Mouse (Mus musculus): ENCODE measurements at regions not wholly inside any gene's neighbourhood (a gene's known extent, or its start where the extent isn't known, plus 50 kb on each side); places are given as distances from the start of the nearest gene placed in this dataset.
A peak's percentile ranks its signal among the peaks of the same experiment; 100 is the strongest.

DNA sequence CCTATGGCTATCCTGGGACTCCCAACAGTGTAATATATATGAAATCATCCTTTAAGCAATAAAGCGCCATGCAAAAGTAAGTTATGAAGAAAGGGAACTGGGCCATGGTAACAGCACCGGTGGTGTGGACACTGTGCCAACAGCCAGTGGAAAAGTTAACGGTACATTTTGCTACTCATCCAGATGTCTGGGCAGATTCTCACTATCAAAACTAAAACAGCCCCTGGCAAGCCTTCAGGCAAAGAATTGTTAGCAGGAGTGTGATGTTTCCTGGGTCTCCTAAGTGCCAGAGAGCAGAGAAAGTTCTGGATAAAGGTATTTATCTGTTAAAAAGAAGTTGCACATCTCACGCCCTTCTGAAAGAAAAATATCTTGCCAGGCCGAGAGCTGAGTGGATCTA is 198.0 kb upstream of the Hnrnpa3 start:
- intact Hi-C loops (cut with DNase I) = no loop called here
- DNase-seq (ENCODE audit: low spot score) = no peak

DNA sequence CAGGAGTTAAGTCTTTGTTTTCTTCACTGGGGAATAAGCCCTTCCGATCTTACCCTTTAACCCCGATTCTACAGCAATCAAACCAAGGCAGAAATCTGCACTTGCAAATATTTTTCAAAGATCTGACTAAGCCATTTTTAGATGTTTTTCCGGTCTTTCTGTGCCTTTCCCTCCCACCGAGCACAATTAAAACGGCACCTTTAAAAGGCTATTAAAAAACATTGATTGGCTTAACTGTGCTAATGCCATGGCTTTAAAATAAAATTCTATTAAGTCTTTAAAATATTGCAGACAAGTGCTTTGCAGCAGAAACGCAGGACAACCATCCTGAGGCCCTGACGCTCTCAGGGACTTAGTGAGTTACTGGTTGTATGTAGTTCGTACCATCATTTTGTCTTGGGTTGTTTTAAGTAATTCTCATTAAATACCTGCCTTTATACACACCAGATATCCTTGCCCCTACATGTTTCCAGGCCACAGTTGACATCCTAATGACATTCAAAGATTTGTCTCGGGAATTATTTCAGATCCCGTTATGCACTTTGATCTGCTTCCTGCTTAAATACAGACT is 197.6 kb upstream of the Hnrnpa3 start:
- DNase-seq (ENCODE audit: low spot score) = no peak
- intact Hi-C loops (cut with DNase I) = no loop called here

GRCm38 (mm10) chr2:75462030-75462671 is 196.9 kb upstream of the Hnrnpa3 start:
- intact Hi-C loops (cut with DNase I) = no loop called here

GRCm38 (mm10) chr2:75463091-75463490 is 196.0 kb upstream of the Hnrnpa3 start:
- DNase-seq (ENCODE audit: low spot score) = no peak
- intact Hi-C loops (cut with DNase I) = no loop called here

More at GRCm38 (mm10) chr2:75462030-75462671, 196.9 kb upstream of the Hnrnpa3 start:
- no peak for DNase-seq (ENCODE audit: low spot score)

- intact Hi-C loops (cut with DNase I) = no loop called here
- no peak for DNase-seq (ENCODE audit: low spot score)
These were observed 194.6 kb upstream of the Hnrnpa3 start for GRCm38 (mm10) chr2:75464429-75464828.

DNA sequence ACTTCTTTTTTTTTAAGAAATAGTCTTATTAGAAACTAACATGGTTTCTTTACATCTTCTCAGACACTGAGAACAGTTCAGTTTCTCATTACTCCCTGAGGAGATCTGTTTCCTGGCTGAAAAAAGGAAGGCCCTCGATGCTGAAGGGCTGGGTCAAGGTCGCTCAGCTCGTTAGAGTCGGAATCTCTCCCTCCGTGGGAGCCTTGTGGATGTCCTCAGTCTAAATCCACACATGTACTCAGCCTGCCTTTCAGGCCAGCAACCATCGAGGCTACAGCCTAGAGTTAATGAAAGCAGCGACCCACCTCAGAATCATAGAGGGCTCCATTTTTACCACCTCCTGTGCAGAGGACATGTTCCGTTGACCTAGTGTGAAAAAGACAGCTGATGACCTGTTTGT is 190.2 kb upstream of the Hnrnpa3 start:
- DNase-seq (ENCODE audit: low spot score) = no peak

DNA sequence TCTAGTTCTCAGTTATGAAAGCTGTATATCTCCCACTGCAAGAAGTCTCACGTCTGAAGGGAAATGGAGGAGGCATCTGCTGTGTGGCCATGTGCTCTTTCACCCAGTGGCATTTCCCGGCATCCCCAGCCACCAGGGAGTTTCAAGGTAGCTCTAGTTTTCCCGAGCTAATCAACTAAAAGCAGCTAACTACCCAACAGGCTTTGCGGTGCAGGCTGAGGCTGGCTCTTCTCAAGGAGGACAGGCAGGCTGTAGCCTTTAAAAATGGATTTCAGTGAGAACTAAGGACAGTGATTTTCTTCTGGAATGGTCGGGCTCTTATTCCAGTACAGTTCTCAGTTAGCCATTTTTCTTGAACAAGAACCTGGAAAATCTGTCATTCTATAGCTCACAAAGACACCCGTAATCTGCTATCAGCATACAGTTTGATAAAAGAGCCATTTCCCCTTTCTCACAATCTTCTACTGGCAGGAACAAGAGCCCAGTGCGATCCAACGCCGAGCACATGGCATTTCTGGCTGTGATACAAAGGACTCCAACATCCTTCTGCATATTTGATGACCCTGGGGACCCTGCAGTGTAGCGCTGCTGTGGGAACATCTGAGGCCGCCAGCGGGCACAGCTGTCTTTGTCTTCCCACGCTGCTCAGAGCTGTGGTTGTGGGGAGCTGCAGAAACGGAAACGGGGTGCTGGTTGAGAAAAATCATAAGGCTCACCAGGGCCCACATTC is 188.9 kb upstream of the Hnrnpa3 start:
- peak; percentile 19 for DNase-seq (ENCODE audit: low spot score)
- intact Hi-C loops (cut with DNase I) = loop anchor here (5.0 kb wide), 1 partner anchor 117 kb away; no protein-coding TSS in a partner anchor

More for the DNA sequence above, 190.2 kb upstream of the Hnrnpa3 start:
- intact Hi-C loops (cut with DNase I) = no loop called here

GRCm38 (mm10) chr2:75470688-75471054 is 188.4 kb upstream of the Hnrnpa3 start:
- intact Hi-C loops (cut with DNase I) = loop anchor here (5.0 kb wide), 1 partner anchor 117 kb away; no protein-coding TSS in a partner anchor
- no peak for DNase-seq (ENCODE audit: low spot score)

DNA sequence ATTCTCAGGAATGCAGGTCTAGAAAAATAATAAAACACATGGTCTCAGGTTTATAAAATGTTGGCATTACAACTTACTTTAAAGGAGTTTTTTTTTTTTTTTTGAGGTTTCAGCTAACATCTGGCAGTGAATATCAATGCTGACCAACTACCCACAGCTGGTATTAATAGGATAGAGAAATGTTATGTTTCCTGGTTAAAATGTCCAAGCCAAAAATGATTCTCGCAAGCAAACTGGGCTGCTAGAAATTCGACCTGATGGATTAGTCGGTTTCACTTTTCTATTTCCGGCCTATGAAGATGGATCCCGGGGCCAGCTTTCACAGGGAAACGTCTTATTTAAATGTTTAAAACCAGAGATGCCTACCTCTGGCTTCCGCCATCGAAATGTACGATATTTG is 186.6 kb upstream of the Hnrnpa3 start:
- intact Hi-C loops (cut with DNase I) = loop anchor here (5.0 kb wide), 1 partner anchor 115 kb away; no protein-coding TSS in a partner anchor

DNA sequence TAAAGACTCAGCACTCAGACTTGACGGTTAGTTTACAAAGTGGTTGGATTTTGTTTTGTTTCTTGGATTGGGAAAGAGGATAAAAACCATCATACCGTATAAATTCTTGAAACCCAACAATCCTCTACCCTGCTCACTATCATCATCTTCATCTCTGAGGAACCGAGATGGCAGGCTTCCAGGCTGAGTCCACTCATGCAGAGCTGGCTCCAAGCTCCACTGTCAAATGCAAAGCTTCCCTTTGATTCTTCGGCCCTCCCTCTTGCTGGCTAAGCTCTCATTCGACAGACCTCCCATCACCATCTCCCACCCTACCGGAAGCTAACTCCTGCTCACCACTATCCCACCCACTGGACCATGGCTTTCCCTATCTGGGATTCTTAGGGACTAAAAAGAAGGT is 184.6 kb upstream of the Hnrnpa3 start:
- no peak for DNase-seq (ENCODE audit: low spot score)
- intact Hi-C loops (cut with DNase I) = loop anchor here (5.0 kb wide), 1 partner anchor 113 kb away; no protein-coding TSS in a partner anchor

More for the DNA sequence above, 186.6 kb upstream of the Hnrnpa3 start:
- DNase-seq (ENCODE audit: low spot score) = no peak

GRCm38 (mm10) chr2:75476350-75476749 is 182.7 kb upstream of the Hnrnpa3 start:
- DNase-seq (ENCODE audit: low spot score) = no peak
- intact Hi-C loops (cut with DNase I) = no loop called here

- DNase-seq (ENCODE audit: low spot score) = no peak
- intact Hi-C loops (cut with DNase I) = no loop called here
These were observed 182.0 kb upstream of the Hnrnpa3 start for GRCm38 (mm10) chr2:75477076-75477475.

DNA sequence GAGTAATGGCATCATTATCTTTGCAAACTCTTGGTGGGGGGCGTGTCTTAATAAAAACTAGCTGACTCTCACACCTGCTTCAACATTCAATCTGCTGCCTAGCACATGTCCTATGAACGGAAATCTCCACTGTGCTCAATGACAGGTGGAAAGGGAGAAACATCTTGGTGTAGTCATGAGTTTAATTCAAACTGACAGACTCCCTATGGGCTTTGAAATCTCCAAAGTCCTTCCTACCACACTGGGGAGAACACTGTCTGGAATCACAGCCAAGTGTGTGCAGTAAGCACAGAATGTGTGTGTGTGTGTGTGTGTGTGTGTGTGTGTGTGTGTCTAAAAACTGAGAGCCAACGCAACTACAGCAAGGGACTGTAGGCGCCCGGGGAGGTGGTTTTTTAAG is 179.5 kb upstream of the Hnrnpa3 start:
- intact Hi-C loops (cut with DNase I) = no loop called here
- no peak for DNase-seq (ENCODE audit: low spot score)

DNA sequence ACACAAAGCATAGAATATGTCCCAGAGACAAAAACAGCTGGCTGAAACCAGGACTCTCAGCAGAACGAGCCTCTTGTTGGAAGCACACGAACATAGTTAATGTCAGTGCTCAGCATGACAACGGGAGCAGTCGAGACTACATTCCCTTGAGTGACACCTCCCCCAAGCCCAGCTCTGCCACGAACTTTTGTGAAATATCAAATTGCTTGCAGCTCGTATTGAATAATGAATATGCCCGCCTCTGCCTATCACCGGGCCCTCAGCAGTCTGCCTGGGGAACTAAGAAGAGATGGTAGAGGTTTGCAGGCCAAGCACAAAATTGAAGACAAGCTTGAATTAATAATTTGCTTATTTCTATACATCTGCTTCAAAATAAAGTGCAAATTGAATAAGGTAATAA is 177.2 kb upstream of the Hnrnpa3 start:
- intact Hi-C loops (cut with DNase I) = no loop called here
- no peak for DNase-seq (ENCODE audit: low spot score)

DNA sequence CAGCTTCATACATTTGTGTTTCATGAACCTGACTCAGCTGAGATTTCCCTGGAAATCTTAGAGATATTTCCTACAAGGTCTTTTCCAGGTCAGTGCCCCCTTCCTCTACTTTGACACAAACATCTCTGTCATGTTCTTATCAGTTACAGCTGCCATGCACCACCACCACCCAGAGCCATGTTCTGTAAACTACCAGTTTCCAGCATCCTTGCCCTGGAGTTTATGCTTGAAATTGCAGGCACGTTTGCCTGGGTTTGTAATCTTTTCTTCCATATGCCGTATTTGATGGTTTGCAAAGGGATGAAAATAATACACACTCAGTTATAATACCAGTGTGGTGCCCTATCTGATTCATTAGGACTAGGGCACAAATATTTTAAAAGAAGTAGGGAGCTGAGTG is 176.6 kb upstream of the Hnrnpa3 start:
- DNase-seq (ENCODE audit: low spot score) = no peak
- intact Hi-C loops (cut with DNase I) = no loop called here

- no peak for DNase-seq (ENCODE audit: low spot score)
- intact Hi-C loops (cut with DNase I) = no loop called here
These were observed 174.1 kb upstream of the Hnrnpa3 start for GRCm38 (mm10) chr2:75484951-75485350.

DNA sequence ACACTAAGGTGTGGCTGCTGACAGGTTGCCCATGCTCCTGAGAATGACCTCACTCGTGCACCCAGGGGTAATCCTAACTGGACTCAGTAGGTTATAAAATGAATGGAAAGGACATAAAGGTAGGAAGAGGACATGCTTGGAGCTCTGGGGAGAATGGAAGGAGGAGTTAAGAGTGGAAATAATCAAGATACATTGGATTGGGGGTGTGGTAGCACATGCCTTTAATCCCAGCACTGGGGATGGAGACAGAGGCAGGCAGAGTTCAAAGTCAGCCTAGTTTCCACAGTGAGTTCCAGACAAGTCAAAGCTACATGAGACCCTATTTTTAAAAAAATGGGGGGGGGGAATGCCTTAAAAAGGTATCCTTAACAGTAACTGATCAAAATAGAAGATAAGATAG is 167.9 kb upstream of the Hnrnpa3 start:
- DNase-seq (ENCODE audit: low spot score) = no peak
- intact Hi-C loops (cut with DNase I) = no loop called here

- intact Hi-C loops (cut with DNase I) = no loop called here
- no peak for DNase-seq (ENCODE audit: low spot score)
These were observed 167.1 kb upstream of the Hnrnpa3 start for GRCm38 (mm10) chr2:75491789-75492500.

GRCm38 (mm10) chr2:75492501-75492898 is 166.6 kb upstream of the Hnrnpa3 start:
- no peak for DNase-seq (ENCODE audit: low spot score)
- intact Hi-C loops (cut with DNase I) = no loop called here

- no peak for DNase-seq (ENCODE audit: low spot score)
- intact Hi-C loops (cut with DNase I) = no loop called here
These were observed 162.3 kb upstream of the Hnrnpa3 start for GRCm38 (mm10) chr2:75496606-75497240.

All from heart, postnatal 25 days (tissue).